Mouse (Mus musculus): ENCODE measurements around the gene Catsper4.
A peak's percentile ranks its signal among the peaks of the same experiment; 100 is the strongest.

Gene Catsper4

GRCm38 (mm10) chr4:134250116-134250929 is 23.1 kb upstream of the Catsper4 start:
- no peak for DNase-seq

DNA sequence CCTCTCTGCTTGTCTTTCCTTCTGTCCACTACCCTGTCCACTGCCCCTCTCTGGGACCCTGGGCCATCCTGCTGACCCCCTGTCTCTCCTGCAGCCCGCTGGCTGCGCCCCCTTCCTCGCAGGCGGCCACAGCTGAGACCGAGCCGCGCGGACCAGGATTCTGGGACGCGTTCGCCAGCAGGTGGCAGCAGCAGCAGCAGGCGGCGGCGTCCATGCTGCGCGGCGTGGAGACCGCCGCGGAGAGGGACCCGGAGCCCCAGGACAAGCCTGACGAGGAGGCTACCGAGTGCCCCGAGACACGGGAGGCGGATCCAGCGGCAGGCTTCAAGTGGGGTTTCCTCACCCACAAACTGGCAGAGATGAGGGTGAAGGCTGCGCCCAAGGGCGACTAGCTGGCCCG is 22.5 kb upstream of the Catsper4 start:
- peak; percentile 81 for DNase-seq

- DNase-seq = no peak
Measured at GRCm38 (mm10) chr4:134246719-134247258, 19.6 kb upstream of the Catsper4 start, which contains the start of gene Gm30191. Gene Gm30191, plus strand, starts transcription at chr4:134246935.

DNA sequence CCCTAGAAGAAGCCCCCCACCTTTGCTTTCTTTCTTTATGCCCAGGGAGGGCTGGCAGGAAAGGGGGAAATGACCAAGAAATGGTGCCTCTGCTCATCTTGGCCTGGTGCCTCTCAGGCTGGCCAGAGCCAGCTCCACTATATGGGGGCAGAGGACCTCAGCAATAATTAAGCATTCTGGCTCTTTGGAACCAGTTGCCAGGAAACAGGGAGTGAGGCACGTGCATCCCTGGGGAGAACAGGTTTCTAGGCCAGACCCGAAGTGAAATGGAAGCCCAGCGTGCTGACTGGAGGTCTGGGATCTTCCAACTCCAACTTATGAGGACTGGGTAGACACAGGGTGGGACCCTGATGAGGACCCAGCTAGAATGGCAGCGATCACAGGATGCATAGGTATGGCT is 19.1 kb upstream of the Catsper4 start:
- no peak for DNase-seq

- peak; percentile 98 for DNase-seq
Measured at GRCm38 (mm10) chr4:134245148-134245843, 18.1 kb upstream of the Catsper4 start, which contains the start of gene Zfp593. Gene Zfp593, minus strand, starts transcription at chr4:134245592.

- DNase-seq = no peak
Measured at GRCm38 (mm10) chr4:134243516-134244250, 16.5 kb upstream of the Catsper4 start, which contains the start of gene E130218I03Rik. Gene E130218I03Rik, plus strand, starts transcription at chr4:134243662.

- no peak for DNase-seq
Measured at GRCm38 (mm10) chr4:134238686-134239085, 11.5 kb upstream of the Catsper4 start.

DNA sequence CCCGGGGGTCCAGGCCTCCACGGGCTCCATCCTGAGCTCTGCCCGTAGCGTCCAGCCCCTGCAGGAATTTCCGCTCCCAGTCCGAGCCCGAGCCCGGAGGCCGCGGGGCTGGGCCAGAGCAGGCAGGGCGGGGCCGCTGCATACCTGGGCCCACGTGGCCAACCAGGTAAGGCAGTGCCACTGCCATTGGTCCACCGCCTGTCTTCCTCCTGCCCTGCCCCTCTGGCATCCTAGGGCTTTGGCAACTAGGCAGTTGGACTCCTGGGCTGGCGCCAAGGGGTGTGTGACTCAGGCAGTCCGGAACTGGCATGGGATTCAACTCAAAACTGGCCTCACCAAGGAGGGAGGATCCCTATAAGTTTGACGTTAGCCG is 11.1 kb upstream of the Catsper4 start, which contains the start of gene Cnksr1:
Gene Cnksr1 (minus strand): TSS at position 121 of the 373 bp plus-strand sequence.
- DNase-seq = no peak

GRCm38 (mm10) chr4:134237582-134238278 is 10.5 kb upstream of the Catsper4 start:
- no peak for DNase-seq

- no peak for DNase-seq
Measured at GRCm38 (mm10) chr4:134234876-134235275, 7.7 kb upstream of the Catsper4 start.

DNA sequence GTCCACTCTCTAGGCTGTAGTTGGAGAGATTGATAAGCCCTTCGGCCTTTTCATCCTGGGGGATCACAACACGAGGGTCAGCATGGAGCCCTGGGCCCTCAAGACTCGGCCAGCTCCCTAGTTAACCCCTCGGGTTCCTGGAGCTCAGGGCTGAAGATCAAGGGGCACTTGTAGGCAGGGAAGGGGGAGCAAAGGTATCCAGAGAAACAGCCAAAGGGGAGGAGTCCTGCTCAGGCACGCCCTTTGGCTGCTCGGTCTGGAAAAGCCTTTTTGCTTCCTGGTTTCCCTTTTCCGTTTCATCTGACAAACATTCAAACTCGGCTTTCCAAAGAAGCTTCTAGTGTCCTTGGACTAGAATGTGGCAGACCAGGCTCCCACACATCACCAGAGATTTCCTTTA is 3.2 kb upstream of the Catsper4 start:
- DNase-seq = no peak

GRCm38 (mm10) chr4:134222793-134223600 is 4.2 kb downstream of the Catsper4 start:
- no peak for DNase-seq

DNA sequence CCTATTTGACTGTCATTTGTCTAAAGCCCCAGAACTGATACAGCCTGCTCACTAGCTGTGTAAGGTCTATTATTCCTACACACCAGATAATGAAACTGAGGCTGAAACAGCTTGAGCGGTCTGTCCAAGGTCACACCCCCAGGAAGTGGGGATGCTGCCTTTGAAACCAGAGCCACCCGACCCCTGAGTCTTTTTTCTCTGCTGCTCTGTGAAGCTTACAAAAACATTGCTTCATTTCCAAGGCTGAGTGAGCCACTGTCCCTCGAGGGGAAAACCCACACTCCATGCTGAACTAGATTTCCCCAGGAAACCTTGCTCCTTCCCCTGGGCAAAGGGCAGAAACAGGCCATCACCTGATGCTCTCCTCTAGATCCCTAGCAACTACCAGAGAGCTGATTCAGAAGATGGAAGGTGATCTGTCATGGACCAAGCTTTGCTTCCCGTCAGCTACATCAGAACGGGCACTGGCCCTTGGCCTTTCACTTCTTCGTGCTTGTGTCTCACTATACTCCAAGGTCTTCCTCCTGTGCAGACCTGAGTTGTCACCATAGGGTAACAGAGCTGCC is 20.6 kb downstream of the Catsper4 start:
- no peak for DNase-seq

GRCm38 (mm10) chr4:134203340-134203896 is 23.8 kb downstream of the Catsper4 start:
- DNase-seq = no peak

- no peak for DNase-seq
Measured at GRCm38 (mm10) chr4:134202904-134203303, 24.3 kb downstream of the Catsper4 start, which contains the start of gene Gm7534. Gene Gm7534, minus strand, starts transcription at chr4:134203004.

- no peak for DNase-seq
Measured at GRCm38 (mm10) chr4:134199371-134199770, 27.8 kb downstream of the Catsper4 start.

- DNase-seq = no peak
Measured at GRCm38 (mm10) chr4:134186268-134186667, 40.9 kb downstream of the Catsper4 start.

DNA sequence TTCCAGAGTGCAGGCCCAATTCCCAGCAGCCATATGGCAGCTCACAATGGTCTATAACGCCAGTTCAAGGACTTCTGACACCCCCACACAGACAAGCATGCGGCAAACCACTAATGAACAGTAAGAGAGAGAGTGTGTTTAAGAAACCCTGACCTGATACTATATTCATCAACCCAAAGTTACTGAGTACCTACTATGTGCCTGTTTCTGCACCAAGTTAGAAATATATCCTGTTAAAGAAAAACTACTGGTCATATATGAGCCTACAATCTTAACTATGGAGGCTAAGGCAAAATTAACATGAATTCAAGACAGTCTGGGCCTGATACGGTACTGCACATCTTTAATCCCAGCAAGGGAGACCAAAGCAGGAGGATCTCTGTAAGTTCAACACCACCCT is 41.6 kb downstream of the Catsper4 start:
- no peak for DNase-seq

DNA sequence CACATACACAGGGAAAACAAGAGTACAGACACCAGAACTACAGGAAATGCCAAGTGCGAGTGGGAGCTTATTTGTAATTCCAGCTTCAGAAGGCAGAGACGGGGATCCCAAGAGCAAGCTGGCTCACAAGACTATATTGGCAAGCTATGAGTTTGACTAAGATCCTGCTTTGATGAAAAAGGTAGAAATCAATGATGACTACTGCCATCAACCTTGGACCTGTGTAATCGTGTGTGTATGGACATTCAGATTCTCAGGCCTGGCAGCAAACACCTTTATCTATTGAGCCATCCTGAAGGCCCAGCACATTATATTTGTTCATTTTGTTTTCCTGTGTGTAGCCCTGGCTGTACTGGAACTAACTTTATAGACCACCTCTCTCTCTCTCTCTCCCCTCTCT is 43.5 kb downstream of the Catsper4 start:
- DNase-seq = no peak

DNA sequence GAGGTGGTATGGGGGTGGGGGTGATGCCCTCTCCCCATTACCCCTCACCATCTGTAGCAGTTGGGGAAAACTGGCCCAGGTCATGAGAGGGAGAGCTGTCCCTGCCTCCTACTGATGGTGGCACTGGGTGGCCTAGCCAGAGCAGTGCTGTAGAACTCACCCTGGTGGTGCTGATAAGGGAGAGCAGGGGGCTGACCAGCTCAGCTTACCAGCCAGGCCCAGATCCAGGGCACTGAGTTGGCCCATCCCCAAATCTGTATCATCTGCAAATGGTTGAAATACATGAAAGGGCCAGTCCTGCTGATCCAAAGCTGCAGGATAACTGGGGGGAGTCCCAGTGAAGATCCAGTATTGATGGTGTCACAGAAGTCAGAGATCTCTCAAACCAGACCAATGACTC is 45.4 kb downstream of the Catsper4 start:
- DNase-seq = no peak

DNA sequence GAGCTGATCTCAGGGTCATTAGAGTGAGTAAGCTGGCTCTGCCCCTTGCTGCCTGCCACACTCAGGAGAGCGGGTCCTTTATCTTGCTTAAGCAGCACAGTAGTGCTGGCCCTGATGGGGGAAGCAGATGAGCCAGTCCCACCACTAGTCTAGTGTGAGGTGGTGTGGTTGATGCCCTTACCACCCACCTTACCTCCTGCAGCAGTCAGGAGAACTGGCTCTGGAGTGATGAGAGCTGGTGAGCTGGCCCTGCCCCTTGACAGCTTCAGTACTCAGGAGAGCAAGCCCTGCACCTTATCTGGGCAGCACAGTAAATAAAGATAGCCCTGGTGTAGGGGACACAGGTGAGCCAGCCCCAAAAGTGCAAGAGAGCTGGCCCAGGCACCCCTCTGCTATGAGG is 46.1 kb downstream of the Catsper4 start:
- DNase-seq = no peak
